Mouse (Mus musculus): ENCODE data around the gene Zfp646. TPM values are rescaled to one million over a fixed set of nuclear protein-coding genes. Genes with fewer than 3 reads are reported as not detected.
A peak's percentile ranks its signal among the peaks of the same experiment; 100 is the strongest.

The Zfp646 gene
- total and polyA plus RNA-seq, 3 experiments: 10.6 to 25.3 (median 18.8) TPM

DNA sequence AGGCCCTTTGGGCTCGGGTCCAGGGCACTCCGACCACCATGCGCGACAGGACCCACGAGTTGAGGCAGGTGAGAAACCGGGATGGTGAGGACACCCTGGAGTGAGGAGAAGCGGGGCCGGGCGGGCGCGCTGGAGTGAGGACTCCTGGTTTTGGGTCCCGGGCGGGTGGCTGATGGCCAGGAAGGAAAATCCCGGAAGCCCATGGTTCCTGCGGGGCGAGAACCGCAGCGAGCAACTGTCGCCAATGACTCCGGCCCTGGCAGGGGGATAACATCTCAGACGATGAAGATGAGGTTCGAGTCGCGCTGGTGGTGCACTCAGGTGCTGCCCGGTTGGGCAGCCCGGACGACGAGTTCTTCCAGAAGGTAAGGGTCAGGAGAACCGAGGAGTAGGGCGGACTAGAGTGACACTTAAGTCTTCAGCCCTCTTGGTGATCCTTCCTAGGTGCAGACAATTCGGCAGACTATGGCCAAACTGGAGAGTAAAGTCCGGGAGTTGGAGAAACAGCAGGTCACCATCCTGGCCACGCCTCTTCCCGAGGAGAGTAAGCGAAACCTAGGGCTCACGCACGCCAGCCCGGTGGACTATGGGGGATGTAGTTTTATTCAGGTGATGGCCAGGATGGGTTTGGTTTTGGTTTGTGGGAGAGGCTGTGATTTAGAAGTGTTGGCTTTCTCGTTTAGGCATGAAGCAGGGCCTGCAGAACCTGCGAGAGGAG lies 33.9 kb upstream of the Zfp646 start:
- in situ Hi-C loops (cut with MboI; ENCODE audit: low pct_ligation_motif_present, low pct_unique_long_range_greater_than_20kb, low sequenced_read_pairs): no loop called here

DNA sequence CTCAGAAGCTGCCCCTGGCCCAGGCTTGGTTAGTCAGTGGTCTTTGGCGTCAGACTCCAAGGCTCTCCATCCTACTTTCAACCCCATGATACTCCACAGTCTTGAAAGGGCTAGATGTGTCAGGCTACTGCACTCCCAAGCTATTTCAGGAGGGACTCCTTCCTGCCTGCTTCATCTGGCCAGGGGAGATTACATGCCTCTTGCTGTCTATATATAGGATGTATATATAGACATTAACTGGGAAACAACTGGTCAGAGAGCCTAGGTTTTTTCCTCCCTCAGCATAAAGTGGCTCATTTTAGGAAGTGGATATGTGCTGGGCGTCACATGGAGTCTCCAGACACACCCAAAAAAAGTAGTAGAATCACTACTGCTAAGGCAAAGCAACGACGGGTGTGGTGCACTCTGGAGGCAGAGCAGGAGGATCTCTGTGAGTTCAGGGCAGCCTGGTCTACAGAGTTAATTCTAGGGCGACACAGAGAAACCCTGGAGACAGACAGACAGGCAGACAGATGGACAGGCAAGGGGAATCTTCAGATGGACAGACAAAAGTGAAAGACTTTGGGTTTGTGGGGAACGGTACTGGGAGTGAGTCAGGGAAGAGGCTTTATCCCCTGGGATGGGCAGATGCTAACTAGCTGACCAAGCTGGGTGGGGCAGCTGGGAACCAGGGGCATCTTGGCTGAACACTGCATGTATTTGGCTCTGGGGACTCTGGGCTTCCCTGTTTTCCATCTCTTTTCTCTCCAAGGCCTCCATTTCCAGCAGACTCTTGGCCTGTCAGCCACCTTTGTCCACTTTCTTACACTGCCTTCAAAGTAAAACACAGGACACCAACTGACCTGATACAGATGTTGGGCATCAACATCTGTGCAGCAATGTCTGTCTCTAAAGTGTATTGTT lies 25.8 kb upstream of the Zfp646 start:
- Histone ChIP-seq H3K9ac (ENCODE audit: insufficient read depth, low read depth) (no peak overlapping the region), H3K79me2 (replicated peaks; ENCODE audit: control insufficient read depth, extremely low read depth, insufficient read depth, poor library complexity, severe bottlenecking) (no peaks in the 10 kb centered on the region), H3K4me2 (ENCODE audit: insufficient read depth, low read depth, poor library complexity, severe bottlenecking) (no peak overlapping the region), H3K9me3 (replicated peaks; ENCODE audit: low read length) (no peaks in the 10 kb centered on the region), H3K27me3 (replicated peaks) (no peaks in the 10 kb centered on the region), H3K27ac (ENCODE audit: insufficient read depth, low read depth) (no peak overlapping the region), H3K4me1 (ENCODE audit: control insufficient read depth in 1 of 2, insufficient read depth in 2 of 2) (no peaks in the 10 kb centered on the region), H3K36me3 (replicated peaks in 1 of 2; ENCODE audit: control insufficient read depth in 1 of 2, insufficient read depth in 1 of 2, low read length in 1 of 2) (peaks cover 20 to 49% of the 10 kb centered on the region in 2 experiments), H3K4me3 (replicated peaks in 1 of 3; ENCODE audit: low read depth in 2 of 3, low read length in 2 of 3, poor library complexity in 1 of 3) (no peak overlapping the region)
- TF ChIP-seq POLR2AphosphoS2 (IDR thresholded peaks at IDR 0.05; ENCODE audit: low read depth, low read length): no peak
- TF ChIP-seq RCOR1 (conservative IDR thresholded peaks at IDR 0.05; ENCODE audit: low read depth, low read length): no peak
- TF ChIP-seq ZC3H11A (IDR thresholded peaks at IDR 0.05; ENCODE audit: low read depth, low read length): no peak
- TF ChIP-seq MAX (IDR thresholded peaks at IDR 0.05; ENCODE audit: low read length): no peak
- TF ChIP-seq MAZ (IDR thresholded peaks at IDR 0.05; ENCODE audit: low read depth, low read length): no peak
- TF ChIP-seq IRF4 (IDR thresholded peaks at IDR 0.05; ENCODE audit: low read depth, low read length): no peak
- TF ChIP-seq NELFE (IDR thresholded peaks at IDR 0.05; ENCODE audit: low read depth, low read length): no peak
- no peak for TF ChIP-seq KAT2A (IDR thresholded peaks at IDR 0.05; ENCODE audit: insufficient replicate concordance, low read length)
- DNase-seq (ENCODE audit: extremely low read depth): no peak
- in situ Hi-C loops (cut with MboI; ENCODE audit: low pct_ligation_motif_present, low pct_unique_long_range_greater_than_20kb, low sequenced_read_pairs): no loop called here
- dilution Hi-C loops (cut with MboI; ENCODE audit: extremely low pct_ligation_motif_present, extremely low pct_unique_long_range_greater_than_20kb, low sequenced_read_pairs): no loop called here

More for the DNA sequence above, 33.9 kb upstream of the Zfp646 start:
- Histone ChIP-seq H3K9me3 (replicated peaks; ENCODE audit: low read length) (no peaks in the 10 kb centered on the region), H3K36me3 (replicated peaks in 1 of 2; ENCODE audit: control insufficient read depth in 1 of 2, insufficient read depth in 1 of 2, low read length in 1 of 2) (peaks cover 23 to 37% of the 10 kb centered on the region in 2 experiments), H3K4me3 (replicated peaks in 1 of 3; ENCODE audit: low read depth in 2 of 3, low read length in 2 of 3, poor library complexity in 1 of 3) (peak overlapping the region; percentile 65 to 87 (median 77)), H3K27ac (ENCODE audit: insufficient read depth, low read depth) (peak overlapping the region; percentile 40), H3K4me1 (ENCODE audit: control insufficient read depth in 1 of 2, insufficient read depth in 2 of 2) (peaks cover 2 to 13% of the 10 kb centered on the region in 2 experiments; a peak in 3 of 4 replicates), H3K9ac (ENCODE audit: insufficient read depth, low read depth) (peak overlapping the region; percentile 74), H3K27me3 (replicated peaks) (no peaks in the 10 kb centered on the region), H3K4me2 (ENCODE audit: insufficient read depth, low read depth, poor library complexity, severe bottlenecking) (peak overlapping the region; percentile 41), H3K79me2 (replicated peaks; ENCODE audit: control insufficient read depth, extremely low read depth, insufficient read depth, poor library complexity, severe bottlenecking) (no peaks in the 10 kb centered on the region)
- peak; percentile 86 for DNase-seq (ENCODE audit: extremely low read depth)
- TF ChIP-seq MXI1 (IDR thresholded peaks at IDR 0.05; ENCODE audit: low read depth, low read length) (peak; percentile 87), JUN (IDR thresholded peaks at IDR 0.05; ENCODE audit: insufficient read depth, low read depth, low read length) (no peak), SIN3A (IDR thresholded peaks at IDR 0.05; ENCODE audit: low read length) (peak; percentile 80), PAX5 (IDR thresholded peaks at IDR 0.05; ENCODE audit: low read length) (no peak), HCFC1 (IDR thresholded peaks at IDR 0.05; ENCODE audit: low read depth, low read length) (peak; percentile 96), TBP (conservative IDR thresholded peaks at IDR 0.05; ENCODE audit: low read depth, low read length) (no peak), USF2 (conservative IDR thresholded peaks at IDR 0.05; ENCODE audit: low read depth, low read length) (no peak), BHLHE40 (IDR thresholded peaks at IDR 0.05; ENCODE audit: low read depth, low read length) (peak; percentile 39; the same call in 1 of the 2 replicates), POLR2AphosphoS2 (IDR thresholded peaks at IDR 0.05; ENCODE audit: low read depth, low read length) (no peak), TCF12 (IDR thresholded peaks at IDR 0.05; ENCODE audit: low read depth, low read length) (0 out of 2 replicates have a peak, but pooled peaks have one; percentile 27), UBTF (IDR thresholded peaks at IDR 0.05; ENCODE audit: low read depth, low read length) (no peak), POLR2A (IDR thresholded peaks at IDR 0.05; ENCODE audit: low read depth, low read length) (peak; percentile 61), GABPA (IDR thresholded peaks at IDR 0.05; ENCODE audit: insufficient replicate concordance, low read depth, low read length) (peak; percentile 13; the same call in 1 of the 2 replicates), MAX (IDR thresholded peaks at IDR 0.05; ENCODE audit: low read length) (peak; percentile 59; the same call in 1 of the 2 replicates), RAD21 (IDR thresholded peaks at IDR 0.05; ENCODE audit: low read depth, low read length) (no peak), MEF2A (IDR thresholded peaks at IDR 0.05; ENCODE audit: borderline replicate concordance, low read depth, low read length) (no peak; the same call in 1 of the 2 replicates), MAFK (IDR thresholded peaks at IDR 0.05; ENCODE audit: insufficient replicate concordance, low read length) (no peak), ZC3H11A (IDR thresholded peaks at IDR 0.05; ENCODE audit: low read depth, low read length) (no peak), CTCF (conservative IDR thresholded peaks at IDR 0.05 in 1 of 2, IDR thresholded peaks at IDR 0.05 in 1 of 2; ENCODE audit: low read depth in 2 of 2, low read length in 2 of 2) (no peak), IRF4 (IDR thresholded peaks at IDR 0.05; ENCODE audit: low read depth, low read length) (peak; percentile 55), E2F4 (IDR thresholded peaks at IDR 0.05; ENCODE audit: insufficient replicate concordance, low read depth, low read length) (no peak), ETS1 (conservative IDR thresholded peaks at IDR 0.05; ENCODE audit: low read depth, low read length) (no peak), USF1 (IDR thresholded peaks at IDR 0.05; ENCODE audit: low read depth, low read length) (no peak), MAZ (IDR thresholded peaks at IDR 0.05; ENCODE audit: low read depth, low read length) (no peak; the same call in 1 of the 2 replicates), JUND (conservative IDR thresholded peaks at IDR 0.05; ENCODE audit: low read depth, low read length) (no peak), CHD2 (IDR thresholded peaks at IDR 0.05; ENCODE audit: low read length) (peak; percentile 37; the same call in 1 of the 2 replicates), ZMIZ1 (IDR thresholded peaks at IDR 0.05; ENCODE audit: low read depth, low read length) (peak; percentile 68; the same call in 1 of the 2 replicates), MYC (IDR thresholded peaks at IDR 0.05; ENCODE audit: low read depth, low read length) (peak; percentile 66; the same call in 1 of the 2 replicates), EP300 (IDR thresholded peaks at IDR 0.05; ENCODE audit: low read length) (no peak), CHD1 (IDR thresholded peaks at IDR 0.05; ENCODE audit: low read depth, low read length) (no peak), NELFE (IDR thresholded peaks at IDR 0.05; ENCODE audit: low read depth, low read length) (peak; percentile 64; the same call in 1 of the 2 replicates), NRF1 (IDR thresholded peaks at IDR 0.05; ENCODE audit: low read depth, low read length) (peak; percentile 62), SMC3 (IDR thresholded peaks at IDR 0.05; ENCODE audit: low read depth, low read length) (no peak), ZNF384 (IDR thresholded peaks at IDR 0.05; ENCODE audit: low read depth, low read length) (no peak), KAT2A (IDR thresholded peaks at IDR 0.05; ENCODE audit: insufficient replicate concordance, low read length) (peak; percentile 80; the same call in 1 of the 2 replicates), RCOR1 (conservative IDR thresholded peaks at IDR 0.05; ENCODE audit: low read depth, low read length) (no peak), ELF1 (IDR thresholded peaks at IDR 0.05; ENCODE audit: low read depth, low read length) (peak; percentile 46; the same call in 1 of the 2 replicates), ZKSCAN1 (IDR thresholded peaks at IDR 0.05; ENCODE audit: borderline replicate concordance, low read depth, low read length) (no peak)
- dilution Hi-C loops (cut with MboI; ENCODE audit: extremely low pct_ligation_motif_present, extremely low pct_unique_long_range_greater_than_20kb, low sequenced_read_pairs): no loop called here

All from CH12.LX (cell line).